Mouse (Mus musculus): Measurements from ENCODE around the gene Hspa12b.
"Not testable (repeated sequence)": the region's sequence is repeated elsewhere in the genome, so short reads cannot be mapped to it uniquely, and the experiment has no call there.

Gene Hspa12b

DNA sequence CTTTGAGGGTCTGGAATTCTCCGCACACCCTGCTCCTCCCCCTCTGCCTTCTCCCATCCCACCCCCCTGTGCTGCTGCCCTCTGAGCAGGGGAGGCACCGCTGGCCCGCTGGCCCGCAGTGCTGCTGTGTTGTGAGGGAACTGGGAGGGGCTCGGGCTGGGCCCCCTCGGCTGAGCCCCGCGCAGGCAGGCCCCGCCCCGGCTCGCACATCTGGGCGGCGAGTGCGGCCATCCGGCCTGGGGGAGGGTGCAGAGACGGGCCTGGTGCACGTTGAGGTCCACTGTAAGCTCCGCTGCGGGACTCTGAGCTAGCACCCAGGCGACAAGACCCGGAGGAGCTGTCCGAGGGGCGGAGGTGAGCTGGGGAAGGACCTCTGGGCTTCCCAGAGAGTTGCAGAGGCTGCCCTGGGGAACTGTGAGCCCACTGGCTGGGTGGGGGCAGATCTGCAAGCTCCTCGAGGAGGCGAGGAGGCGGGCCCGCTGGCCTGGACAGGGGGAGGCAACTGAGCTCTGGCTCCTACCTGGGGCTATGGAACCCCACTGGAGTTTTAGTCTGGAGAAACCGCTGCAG is at the start of gene Hspa12b:
Gene Hspa12b (plus strand): TSS at position 120 of the 570 bp plus-strand sequence.
- peak in 1 of 2 experiments; percentile 10 for DNase-seq

DNA sequence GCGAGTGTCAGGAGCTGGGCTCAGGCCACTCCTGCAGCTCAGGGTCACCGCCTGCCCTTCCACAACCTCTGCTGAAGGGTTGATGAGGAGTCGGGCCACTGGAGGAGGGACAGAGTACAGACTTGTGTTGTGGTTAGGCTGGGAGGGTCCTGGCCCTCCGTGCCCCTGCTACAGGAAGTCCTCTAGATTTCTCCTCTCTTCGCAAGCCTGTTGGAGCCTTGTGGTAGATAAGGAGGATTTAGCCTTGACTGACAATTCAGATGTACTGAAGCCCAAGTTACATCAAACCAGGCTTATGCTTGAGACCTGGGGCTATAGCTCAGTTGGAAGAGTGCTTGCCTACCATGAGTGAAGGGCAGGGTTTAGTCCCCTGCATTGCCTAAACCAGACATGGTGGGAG is 46.6 kb upstream of the Hspa12b start:
- DNase-seq: no peak

- DNase-seq: no peak
Measured at GRCm38 (mm10) chr2:131084206-131084605, 42.9 kb upstream of the Hspa12b start.

GRCm38 (mm10) chr2:131086667-131087390 is 40.3 kb upstream of the Hspa12b start, which contains the start of gene Siglec1:
Gene Siglec1, minus strand, starts transcription at chr2:131086765.
- no peak for DNase-seq

DNA sequence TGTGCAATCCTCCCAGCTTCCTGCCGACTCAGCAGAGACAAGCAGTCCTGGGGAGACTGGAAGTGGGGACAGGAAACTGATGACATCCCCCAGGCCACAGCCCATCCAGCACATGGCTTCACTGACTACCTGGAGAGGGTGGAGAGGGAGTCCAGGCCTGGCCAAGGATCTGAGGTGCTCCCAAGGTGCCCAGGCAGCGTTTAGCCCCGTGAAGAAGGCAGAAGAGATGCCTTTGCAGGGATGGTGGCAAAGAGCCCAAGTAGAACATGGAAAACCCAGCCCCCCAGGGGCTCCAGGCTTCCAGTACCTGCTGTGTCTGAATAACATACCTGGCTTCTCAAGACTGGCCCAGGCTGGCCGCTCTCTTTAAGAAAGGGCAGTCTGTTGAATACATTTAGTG is 38.5 kb upstream of the Hspa12b start:
- no peak for DNase-seq

DNA sequence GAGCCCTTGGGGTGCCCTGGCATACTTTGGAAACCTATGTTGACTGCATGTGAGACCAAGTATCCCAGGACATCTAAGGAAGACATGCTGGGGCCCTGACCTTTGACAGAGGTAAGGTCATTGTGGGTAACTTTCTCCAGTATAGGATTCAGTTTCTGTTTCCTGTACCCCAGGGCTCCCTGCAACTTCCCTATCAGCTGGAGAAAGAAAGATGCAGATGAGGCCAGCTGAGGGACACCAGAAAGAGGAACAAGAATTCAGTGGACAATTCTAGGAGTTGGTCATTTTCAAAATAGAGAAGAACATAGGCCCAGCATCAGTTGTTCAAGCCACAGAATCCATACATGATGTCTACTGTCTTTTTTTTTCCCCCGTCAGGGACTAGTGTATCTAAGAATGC is 37.4 kb upstream of the Hspa12b start:
- no peak for DNase-seq

GRCm38 (mm10) chr2:131090852-131091251 is 36.2 kb upstream of the Hspa12b start:
- no peak for DNase-seq

DNA sequence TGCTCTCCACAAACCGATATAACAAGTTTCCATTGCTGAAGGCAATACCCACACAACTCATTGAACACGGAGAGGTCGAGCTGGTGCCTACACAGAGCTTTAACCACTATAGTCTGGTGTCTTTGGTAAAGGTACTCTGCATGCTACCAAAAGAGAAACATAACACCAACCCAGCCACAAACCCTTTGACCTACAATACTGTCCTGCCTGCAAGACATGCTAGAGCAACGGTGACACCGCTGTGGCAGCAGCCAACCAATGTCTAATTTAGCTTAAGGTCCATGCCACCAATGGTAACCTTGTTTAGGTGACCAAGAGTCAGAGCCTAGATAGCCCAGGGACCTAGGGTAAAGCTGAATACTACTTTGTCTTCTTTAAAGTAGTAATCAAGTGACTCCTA is 33.5 kb upstream of the Hspa12b start:
- DNase-seq: no peak

GRCm38 (mm10) chr2:131094823-131095222 is 32.3 kb upstream of the Hspa12b start:
- peak; percentile 44 to 76 for DNase-seq

- DNase-seq: no peak
Measured at GRCm38 (mm10) chr2:131096101-131096795, 30.8 kb upstream of the Hspa12b start.

- DNase-seq: no peak
Measured at GRCm38 (mm10) chr2:131097087-131097486, 30.0 kb upstream of the Hspa12b start.

DNA sequence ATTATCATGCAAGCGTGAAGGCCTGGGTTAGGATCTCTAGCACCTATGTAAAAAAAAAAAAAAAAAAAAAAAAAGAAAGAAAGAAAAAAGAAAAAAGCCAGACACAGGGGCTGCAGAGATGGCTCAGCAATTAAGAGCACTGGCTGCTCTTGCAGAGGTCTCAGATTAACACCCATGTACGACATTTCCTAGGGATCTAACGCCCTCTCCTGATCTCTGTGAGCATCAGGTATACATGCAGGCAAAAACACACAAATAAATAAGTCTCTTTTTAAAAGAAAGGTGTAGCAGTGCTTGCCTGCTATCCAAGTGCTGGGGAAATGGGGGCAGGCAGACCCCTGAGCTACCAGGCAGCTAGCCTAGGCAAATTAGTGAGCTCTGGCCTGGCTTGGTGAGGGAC is 25.6 kb upstream of the Hspa12b start:
- DNase-seq: no peak

GRCm38 (mm10) chr2:131104021-131104420 is 23.1 kb upstream of the Hspa12b start:
- DNase-seq: no peak

GRCm38 (mm10) chr2:131105061-131105460 is 22.0 kb upstream of the Hspa12b start:
- not testable (repeated sequence) for DNase-seq

DNA sequence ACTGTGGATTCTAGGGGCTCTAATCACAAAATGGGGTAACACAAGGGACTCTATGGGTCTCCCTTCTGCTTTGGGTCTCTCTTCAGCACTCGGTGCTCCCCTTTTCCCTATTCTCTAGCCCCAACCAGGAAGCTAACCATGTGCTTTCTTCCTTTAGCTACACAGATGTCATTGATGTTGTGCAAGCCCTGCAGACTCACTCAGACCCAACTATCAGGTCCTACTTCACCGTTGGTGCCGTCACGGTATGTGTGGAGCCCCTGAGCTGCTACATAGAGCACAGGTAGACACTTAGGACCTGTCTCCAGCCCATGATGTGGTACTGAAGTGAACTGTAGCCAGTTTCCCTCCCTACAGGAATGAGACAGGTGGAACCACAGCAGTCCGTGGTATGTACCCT is 21.1 kb upstream of the Hspa12b start:
- no peak for DNase-seq

DNA sequence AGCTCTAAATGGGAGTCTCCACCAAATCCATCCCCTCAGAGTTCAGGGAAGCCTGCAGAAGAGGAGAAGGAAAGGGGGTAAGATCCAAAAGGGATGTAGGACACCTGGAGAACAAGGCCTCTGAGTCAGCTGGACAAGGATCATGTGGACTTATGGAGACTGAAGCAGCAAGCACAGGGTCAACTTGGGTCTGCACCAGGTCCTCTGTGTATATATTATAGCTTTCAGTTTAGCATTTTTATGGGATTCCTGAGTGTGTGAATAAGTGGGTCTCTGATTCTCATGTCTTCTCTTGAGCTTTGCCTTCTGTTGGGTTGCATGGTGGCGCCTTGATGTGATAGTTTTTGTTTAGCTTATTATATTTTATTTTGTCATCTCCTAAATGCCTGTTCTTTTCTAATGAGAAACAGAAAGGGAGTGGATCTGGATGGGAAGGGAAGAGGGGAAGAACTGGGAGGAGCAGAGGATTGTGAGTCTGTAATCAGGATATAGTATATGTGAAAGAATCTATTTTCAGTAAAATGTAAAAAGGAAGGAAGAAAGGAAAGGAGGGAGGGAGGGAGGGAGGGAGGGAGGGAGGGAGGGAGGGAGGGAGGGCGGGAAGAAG is 8.0 kb upstream of the Hspa12b start:
- no peak for DNase-seq

- DNase-seq: no peak
Measured at GRCm38 (mm10) chr2:131124166-131124565, 2.9 kb upstream of the Hspa12b start.

- DNase-seq: no peak
Measured at GRCm38 (mm10) chr2:131125157-131125963, 1.7 kb upstream of the Hspa12b start.

- no peak for DNase-seq
Measured at GRCm38 (mm10) chr2:131125964-131126815, 890 bp upstream of the Hspa12b start.

GRCm38 (mm10) chr2:131128211-131128610 is 1.1 kb downstream of the Hspa12b start:
- DNase-seq: peak in 1 of 2 experiments; percentile 0

- DNase-seq: no peak
Measured at GRCm38 (mm10) chr2:131128636-131129157, 1.6 kb downstream of the Hspa12b start.
